Mouse (Mus musculus) liver, postnatal 0 days (tissue): ENCODE results near the gene E4f1.

ENCODE experiments used
- CTCF ChIP-seq: sonication (generic); IDR thresholded peaks from 2 replicates; pipeline ENCODE4 v1.5.1; 2016; ENCODE audit warnings: antibody characterized with exemption, low read depth
- EP300 ChIP-seq: IDR thresholded peaks from 2 replicates; pipeline ENCODE4 v1.6.1; 2016; ENCODE audit warnings: antibody characterized with exemption, low read depth, mild to moderate bottlenecking

DNA sequence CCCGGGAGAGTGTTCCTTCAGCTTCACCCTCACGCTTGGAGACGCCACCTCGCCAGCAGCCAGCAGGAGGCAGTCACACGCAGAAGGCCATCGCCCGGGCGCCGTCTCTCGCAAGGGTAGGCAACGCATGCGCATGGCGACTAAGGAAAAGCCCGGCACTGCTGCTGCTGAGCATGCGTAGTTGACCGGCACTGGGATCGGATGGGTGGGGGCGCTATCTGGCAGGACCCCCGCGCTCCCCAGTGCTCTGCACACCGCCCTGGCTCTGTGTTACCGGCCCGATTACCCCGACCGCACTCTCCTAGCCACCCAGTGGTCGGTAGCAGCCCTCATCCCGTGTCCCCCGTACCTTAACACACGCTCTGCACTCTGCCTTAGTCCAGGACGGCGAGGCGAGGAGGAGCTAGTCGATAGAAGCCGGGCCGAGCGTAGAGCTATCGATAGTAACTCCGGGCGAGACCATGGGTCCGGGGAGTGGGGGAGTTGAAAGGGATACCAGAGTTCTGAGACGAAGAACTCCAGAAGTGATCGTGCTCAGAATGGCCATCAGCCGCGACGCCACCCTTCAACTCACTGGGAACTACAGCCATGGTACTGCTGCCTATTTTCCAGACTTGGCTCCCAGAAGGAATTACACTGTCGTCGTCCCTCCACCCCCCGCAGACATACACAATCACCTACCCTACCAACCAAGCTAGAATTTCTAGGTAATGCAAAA is 8.7 kb upstream of the E4f1 start, which contains the start of gene Mlst8:
- TF ChIP-seq CTCF (peak; percentile 97), EP300 (peak; percentile 75)
